In genomic region chr13:41357161-41357560, GRCm38 (mm10) we compare ENCODE assay signal across 8 mouse cellular contexts.
DNase-seq lines count a peak whose midpoint lies in the region; ATAC-seq and TF ChIP-seq lines count a peak whose summit lies in the region.

No protein-coding gene starts in this region.

- H3K36me3 ChIP-seq in forebrain, embryonic 11.5 days (ENCODE audit: control insufficient read depth, insufficient read depth, low read length) = no peaks in the 10 kb centered on the region
- no peaks in the 10 kb centered on the region for H3K36me3 ChIP-seq in intestine, embryonic 14.5 days (ENCODE audit: control insufficient read depth, insufficient read depth, low read length)
- no peaks in the 10 kb centered on the region for H3K36me3 ChIP-seq in neural tube, embryonic 14.5 days (ENCODE audit: control insufficient read depth, insufficient read depth, low read length)

- 71% methylated on average over 4 of the region's 4 CpGs for WGBS in forebrain, embryonic 11.5 days
- 64% methylated on average over 4 of the region's 4 CpGs for WGBS in intestine, embryonic 14.5 days
- WGBS in neural tube, embryonic 14.5 days = 31% methylated on average over 4 of the region's 4 CpGs

- DNase-seq in left cerebral cortex, adult 2 months (ENCODE audit: extremely low spot score in 1 of 2, low spot score in 2 of 2) = no peak
- no peak for DNase-seq in left cerebral cortex, adult 9 months (ENCODE audit: low spot score in 2 of 2)
- peak; percentile 14 for DNase-seq in forebrain, embryonic 11.5 days (ENCODE audit: low spot score)
- DNase-seq in intestine, embryonic 14.5 days (ENCODE audit: low spot score) = no peak
- DNase-seq in right cerebral cortex, postnatal 4 days = no peak
- no peak for DNase-seq in ovary, adult 18-20 months (ENCODE audit: low spot score)

- no peaks in the 10 kb centered on the region for H3K27me3 ChIP-seq in forebrain, embryonic 11.5 days (ENCODE audit: control insufficient read depth, insufficient read depth, low read length)
- H3K27me3 ChIP-seq in intestine, embryonic 14.5 days (replicated peaks; ENCODE audit: control insufficient read depth, insufficient read depth, low read length) = no peaks in the 10 kb centered on the region
- no peaks in the 10 kb centered on the region for H3K27me3 ChIP-seq in neural tube, embryonic 14.5 days (ENCODE audit: control insufficient read depth, insufficient read depth, low read length)

- no peaks in the 10 kb centered on the region for H3K9me3 ChIP-seq in forebrain, embryonic 11.5 days (ENCODE audit: control insufficient read depth, low read length)
- no peaks in the 10 kb centered on the region for H3K9me3 ChIP-seq in intestine, embryonic 14.5 days (ENCODE audit: control insufficient read depth, low read length)
- H3K9me3 ChIP-seq in neural tube, embryonic 14.5 days (ENCODE audit: control insufficient read depth, low read length) = no peaks in the 10 kb centered on the region

- no peak overlapping the region for H3K27ac ChIP-seq in left cerebral cortex, adult 2 months
- H3K27ac ChIP-seq in forebrain, embryonic 11.5 days (ENCODE audit: low read depth, low read length) = no peak overlapping the region
- no peak overlapping the region for H3K27ac ChIP-seq in intestine, embryonic 14.5 days (ENCODE audit: low read depth)
- H3K27ac ChIP-seq in neural tube, embryonic 14.5 days (ENCODE audit: low read depth, low read length) = no peak overlapping the region

- peak overlapping the region; percentile 66 for H3K4me2 ChIP-seq in forebrain, embryonic 11.5 days (ENCODE audit: low read depth, low read length, severe bottlenecking)
- peak overlapping the region; percentile 64 for H3K4me2 ChIP-seq in intestine, embryonic 14.5 days (ENCODE audit: low read length)
- peak overlapping the region; percentile 62 for H3K4me2 ChIP-seq in neural tube, embryonic 14.5 days (ENCODE audit: low read depth, low read length)

- H3K4me1 ChIP-seq in forebrain, embryonic 11.5 days (replicated peaks; ENCODE audit: control insufficient read depth, insufficient read depth, low read length) = peaks cover 20% of the 10 kb centered on the region; the same call in 1 of the 2 replicates
- peaks cover 26% of the 10 kb centered on the region; the same call in 1 of the 2 replicates for H3K4me1 ChIP-seq in intestine, embryonic 14.5 days (replicated peaks; ENCODE audit: control insufficient read depth, insufficient read depth, low read length)
- peaks cover 28% of the 10 kb centered on the region for H3K4me1 ChIP-seq in neural tube, embryonic 14.5 days (ENCODE audit: control insufficient read depth, insufficient read depth, low read length)

- intact Hi-C loops in left cerebral cortex, adult 2 months (cut with DNase I) = loop anchor here (5.0 kb wide), 1 partner anchor 35 kb away; no protein-coding TSS in a partner anchor

- no peak overlapping the region for H3K9ac ChIP-seq in forebrain, embryonic 11.5 days (ENCODE audit: low read length)
- peak overlapping the region; percentile 61 for H3K9ac ChIP-seq in intestine, embryonic 14.5 days (ENCODE audit: low read length)
- H3K9ac ChIP-seq in neural tube, embryonic 14.5 days (replicated peaks; ENCODE audit: low read depth, low read length) = no peak overlapping the region

- ATAC-seq in forebrain, embryonic 11.5 days (replicated peaks; ENCODE audit: low FRiP score) = no peak
- ATAC-seq in intestine, embryonic 14.5 days (replicated peaks; ENCODE audit: low FRiP score, low TSS enrichment, low read depth) = no peak
- no peak for ATAC-seq in neural tube, embryonic 14.5 days (ENCODE audit: low read depth)
- ATAC-seq in megakaryocyte, adult 5-6 weeks (ENCODE audit: poor library complexity, severe bottlenecking) = no peak

- no peak for TF ChIP-seq CTCF in left cerebral cortex, adult 2 months (IDR thresholded peaks at IDR 0.05)

- H3K4me3 ChIP-seq in left cerebral cortex, adult 2 months = peak overlapping the region; percentile 68; the same call in 1 of the 2 replicates
- peak overlapping the region; percentile 43 for H3K4me3 ChIP-seq in forebrain, embryonic 11.5 days (ENCODE audit: low read depth, low read length)
- H3K4me3 ChIP-seq in intestine, embryonic 14.5 days (ENCODE audit: low read depth, low read length) = peak overlapping the region; percentile 69
- H3K4me3 ChIP-seq in neural tube, embryonic 14.5 days (ENCODE audit: low read depth, low read length) = peak overlapping the region; percentile 53
